Mouse (Mus musculus): ENCODE results near the gene Celf1. TPM values are rescaled to one million over a fixed set of nuclear protein-coding genes. Genes with fewer than 3 reads are reported as not detected.
"Not testable (repeated sequence)": the region's sequence is repeated elsewhere in the genome, so short reads cannot be mapped to it uniquely, and the experiment has no call there.

Celf1 gene
- polyA plus RNA-seq, 1 experiment: 127 TPM

DNA sequence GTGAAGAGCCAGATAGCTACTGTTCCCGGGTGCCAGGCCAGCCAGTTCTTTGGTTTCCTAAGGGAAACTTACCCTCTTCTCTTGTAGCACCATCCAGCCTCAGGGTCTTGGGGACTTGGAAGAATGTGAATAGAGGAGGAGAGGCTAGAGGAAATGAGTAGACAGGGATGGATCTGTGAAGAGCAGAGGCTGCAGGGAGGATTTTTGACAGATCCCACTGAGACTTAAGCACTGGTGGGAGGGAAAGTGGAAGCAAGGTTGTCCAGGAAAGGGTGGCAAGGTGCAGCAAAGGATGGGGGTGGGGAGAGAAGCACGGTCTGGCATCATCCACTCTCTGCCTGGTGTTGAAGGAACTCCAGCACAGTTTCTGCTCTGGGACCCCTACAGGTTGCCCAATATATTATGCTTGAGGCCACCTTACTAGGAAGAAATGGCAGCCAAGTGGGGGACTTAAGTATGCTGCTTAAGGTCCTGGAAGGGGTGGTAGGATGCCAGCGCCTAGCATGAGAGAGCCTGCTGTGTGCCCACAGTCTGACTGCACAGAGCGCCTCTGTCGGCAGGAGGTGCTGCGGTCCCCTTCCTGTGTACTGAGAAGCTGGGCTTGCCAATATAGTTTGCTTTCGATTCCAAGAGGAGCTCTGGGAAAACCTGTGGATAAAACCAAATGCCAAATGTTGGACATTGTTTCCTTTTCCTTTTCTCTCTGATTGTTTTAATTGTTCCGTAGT is 78.0 kb downstream of the Celf1 start:
- DNase-seq (ENCODE audit: extremely low spot score in 1 of 2, low spot score in 1 of 2): peak in 1 of 2 experiments; percentile 43

DNA sequence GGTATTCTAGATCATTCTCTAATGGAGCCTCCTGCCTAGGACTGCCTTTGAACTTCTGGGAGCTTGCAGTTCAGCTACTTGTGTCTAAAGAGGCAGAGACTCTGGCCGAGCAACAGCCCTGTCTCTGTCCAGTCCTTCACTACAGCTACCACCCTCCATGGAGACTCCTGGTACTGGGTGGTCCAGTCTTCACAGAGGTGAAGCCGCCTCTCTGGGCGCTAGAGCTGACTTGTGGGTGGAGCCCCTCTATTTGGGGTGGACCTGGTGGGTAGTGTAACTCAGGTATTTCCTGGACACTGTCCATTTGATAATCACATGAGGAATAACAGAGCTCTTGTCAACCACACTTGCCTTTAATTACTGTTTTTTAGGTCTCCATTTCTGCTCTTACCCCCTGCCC is 79.7 kb downstream of the Celf1 start:
- no peak for DNase-seq (ENCODE audit: extremely low spot score in 1 of 2, low spot score in 1 of 2)

DNA sequence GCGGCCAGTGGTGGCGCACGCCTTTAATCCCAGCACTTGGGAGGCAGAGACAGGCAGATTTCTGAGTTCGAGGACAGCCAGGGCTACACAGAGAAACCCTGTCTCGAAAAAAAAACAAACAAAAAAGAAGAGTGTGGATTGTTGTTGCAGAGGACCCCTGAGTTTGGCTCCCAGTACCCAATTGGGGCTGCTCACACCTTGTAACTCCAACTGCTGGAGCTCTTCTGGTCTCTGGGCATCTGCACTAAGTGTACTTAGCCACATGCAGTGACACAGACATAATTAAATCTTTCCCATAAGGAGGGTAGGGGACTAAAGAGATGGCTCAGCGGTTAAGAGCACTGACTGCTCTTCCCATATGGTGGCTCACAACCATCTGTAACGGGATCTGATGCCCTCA is 82.1 kb downstream of the Celf1 start:
- not testable (repeated sequence) for DNase-seq (ENCODE audit: extremely low spot score in 1 of 2, low spot score in 1 of 2)

DNA sequence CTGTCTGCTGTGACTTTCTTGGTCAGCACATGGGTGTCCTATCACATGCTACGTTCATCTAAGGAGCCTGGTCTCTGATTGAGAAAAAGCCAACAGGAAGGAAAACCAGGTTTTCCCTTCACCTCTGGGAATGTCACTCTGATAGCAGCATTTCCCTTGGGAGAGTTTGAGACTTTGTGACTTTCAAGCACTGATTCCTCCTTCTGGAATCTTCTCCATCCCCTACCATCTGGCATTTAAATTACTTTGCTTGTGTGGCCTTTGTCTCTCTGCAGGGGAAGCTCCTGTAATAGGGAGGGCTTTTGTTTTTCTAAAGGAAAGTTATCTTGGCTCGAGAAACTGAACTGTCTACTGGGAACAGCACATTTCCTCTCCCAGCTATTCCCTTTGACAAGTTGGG is 82.9 kb downstream of the Celf1 start:
- no peak for DNase-seq (ENCODE audit: extremely low spot score in 1 of 2, low spot score in 1 of 2)

DNA sequence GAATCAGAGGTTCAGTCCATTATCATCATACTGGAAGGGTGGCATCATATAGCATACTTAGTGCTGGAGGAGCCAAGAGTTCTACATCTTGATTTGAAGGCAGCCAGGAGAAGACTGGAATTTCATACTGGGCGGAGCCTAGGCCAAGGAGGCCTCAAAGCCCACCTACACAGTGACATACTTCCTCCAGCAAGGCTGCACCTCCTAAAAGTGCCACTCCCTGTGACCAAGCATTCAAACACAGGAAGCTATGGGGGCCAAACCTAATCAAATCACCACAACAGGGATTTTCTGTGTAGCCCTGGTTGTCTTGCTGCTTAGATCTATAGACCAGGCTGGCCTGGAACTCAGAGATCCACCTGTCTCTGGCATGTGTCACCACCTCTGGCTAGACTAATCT is 83.8 kb downstream of the Celf1 start:
- no peak for DNase-seq (ENCODE audit: extremely low spot score in 1 of 2, low spot score in 1 of 2)

DNA sequence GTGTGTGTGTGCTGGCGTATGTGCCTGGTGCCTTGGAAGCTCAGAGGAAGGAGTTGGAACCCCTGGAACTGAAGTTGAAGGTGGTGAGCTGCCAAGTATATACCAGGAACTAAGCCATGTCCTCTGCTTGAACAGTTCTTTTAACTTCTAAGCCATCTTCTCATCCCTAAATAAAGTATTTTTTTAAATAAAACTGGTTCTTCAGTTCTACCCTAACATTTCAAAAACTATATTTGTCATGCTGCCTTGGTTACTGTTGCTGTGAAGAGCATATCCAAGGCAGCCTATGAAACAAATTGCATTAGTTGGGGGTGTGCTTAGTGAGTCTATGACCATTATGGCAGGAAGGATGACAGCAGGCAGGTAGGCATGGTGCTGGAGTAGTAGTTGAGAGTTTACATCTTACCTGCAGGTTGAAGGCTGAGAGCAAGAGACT is 84.9 kb downstream of the Celf1 start:
- peak; percentile 37 to 52 for DNase-seq (ENCODE audit: extremely low spot score in 1 of 2, low spot score in 1 of 2)

DNA sequence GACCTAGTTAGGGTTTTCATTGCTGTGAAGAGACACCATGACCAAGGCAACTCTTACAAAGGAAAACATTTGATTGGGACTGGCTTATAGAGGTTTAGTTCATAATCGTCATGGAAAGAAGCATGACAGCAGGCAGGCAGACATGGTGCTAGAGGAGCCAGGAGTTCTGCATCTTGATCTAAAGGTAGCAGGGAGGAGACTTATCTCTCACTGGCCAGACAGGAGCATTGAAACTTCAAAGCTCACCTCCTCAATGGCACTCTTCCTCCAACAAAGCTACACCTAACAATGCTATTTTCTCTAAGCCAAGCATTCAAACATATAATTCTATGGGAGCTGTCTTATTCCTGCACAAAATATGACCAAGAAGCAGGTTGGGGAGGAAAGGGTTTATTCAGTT is 86.3 kb downstream of the Celf1 start:
- no peak for DNase-seq (ENCODE audit: extremely low spot score in 1 of 2, low spot score in 1 of 2)

DNA sequence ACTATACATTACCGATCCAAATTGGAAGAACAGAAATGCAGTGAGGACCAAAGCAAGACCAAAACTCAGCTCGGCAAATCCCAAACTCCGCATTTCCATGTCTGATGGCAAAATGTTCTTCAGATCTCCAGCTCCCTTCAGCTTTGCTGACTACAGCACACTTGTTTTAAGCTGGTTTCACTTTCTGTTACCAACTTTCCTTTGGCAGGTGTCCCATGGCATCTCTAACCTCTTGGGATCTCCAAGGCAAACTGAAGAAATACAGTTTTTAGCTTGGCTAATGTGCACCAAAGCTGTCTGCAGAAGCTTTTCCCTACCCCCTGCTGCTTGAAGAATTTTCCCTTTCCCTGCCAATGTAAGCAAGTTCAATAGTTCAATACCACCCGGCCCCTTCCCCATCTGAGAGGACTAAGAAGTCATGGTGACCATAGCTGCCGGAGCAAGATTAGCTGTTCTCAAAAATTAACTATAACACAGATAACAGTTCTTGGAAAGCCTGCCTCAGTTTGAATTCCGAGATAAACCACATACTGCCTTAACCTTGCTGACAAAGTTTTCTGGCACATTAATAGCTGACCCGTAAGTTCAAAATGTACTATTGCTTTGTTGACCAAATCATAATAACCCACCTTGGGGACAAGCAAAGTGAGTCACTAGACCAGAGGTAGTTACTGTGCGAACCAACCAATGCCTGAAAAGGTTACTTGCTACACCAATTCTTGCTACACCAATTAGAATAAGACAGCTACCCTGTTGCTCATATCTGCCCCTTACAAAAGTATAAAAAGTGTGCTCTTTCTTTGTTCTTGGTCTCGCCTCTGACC is 87.4 kb downstream of the Celf1 start:
- no peak for DNase-seq (ENCODE audit: extremely low spot score in 1 of 2, low spot score in 1 of 2)

DNA sequence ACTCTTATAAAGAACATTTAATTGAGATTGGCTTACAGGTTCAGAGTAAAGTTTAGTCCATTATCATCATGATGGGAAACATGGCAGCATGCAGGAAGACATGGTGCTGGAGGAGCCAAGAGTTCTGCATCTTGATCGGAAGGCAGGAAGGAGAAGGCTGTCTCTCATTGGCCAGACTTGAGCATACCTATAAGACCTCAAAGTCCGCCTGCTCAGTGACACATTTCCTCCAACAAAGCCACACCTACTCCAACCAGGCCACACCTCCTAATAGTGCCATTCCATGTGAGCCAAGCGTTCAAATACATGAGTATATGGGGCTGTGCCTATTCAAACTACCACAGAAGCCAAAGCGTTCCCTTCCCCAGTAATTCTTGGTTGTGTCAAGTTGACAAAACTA is 91.0 kb downstream of the Celf1 start:
- no peak for DNase-seq (ENCODE audit: extremely low spot score in 1 of 2, low spot score in 1 of 2)

DNA sequence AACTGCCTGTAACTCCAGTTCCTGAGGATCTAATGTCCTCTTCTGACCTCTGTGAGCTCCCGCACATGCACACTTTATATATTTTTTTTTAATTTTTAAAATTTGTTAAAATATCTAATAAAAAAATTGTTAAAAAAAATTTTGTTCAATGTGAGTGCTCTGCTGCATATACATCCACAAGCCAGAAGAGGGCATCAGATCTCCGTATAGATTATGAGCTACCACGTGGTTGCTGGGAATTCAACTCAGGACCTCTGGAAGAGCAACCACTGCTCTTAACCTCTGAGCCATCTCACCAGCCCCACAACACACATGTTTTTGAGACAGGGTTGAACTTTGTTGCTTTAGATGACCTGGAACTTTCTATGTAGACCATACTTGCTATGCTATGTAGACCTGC is 92.8 kb downstream of the Celf1 start:
- DNase-seq (ENCODE audit: extremely low spot score in 1 of 2, low spot score in 1 of 2): no peak

DNA sequence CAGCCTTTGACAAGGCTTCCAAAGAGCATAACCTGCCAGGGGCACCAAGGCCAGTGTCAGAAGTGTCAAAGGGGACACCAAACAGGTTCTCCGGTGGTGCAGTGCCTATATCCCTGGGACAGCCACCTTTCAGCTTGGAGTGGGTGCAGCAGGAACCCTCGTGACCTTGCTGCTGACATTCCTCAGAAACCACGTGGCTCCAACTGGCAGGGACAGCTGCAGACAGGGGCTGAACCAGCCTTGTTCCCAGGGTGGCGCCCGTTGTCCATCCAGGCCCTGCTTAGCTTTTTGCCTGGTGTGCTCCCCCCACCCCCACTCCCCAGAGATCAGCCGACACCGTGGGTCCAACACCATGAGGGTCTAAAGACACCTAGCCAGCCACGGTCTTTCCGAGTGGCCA is 95.2 kb downstream of the Celf1 start, which contains the start of gene Rapsn:
Gene Rapsn, plus strand, starts transcription at position 236 of the 400 bp plus-strand sequence.
- no peak for DNase-seq (ENCODE audit: extremely low spot score in 1 of 2, low spot score in 1 of 2)

DNA sequence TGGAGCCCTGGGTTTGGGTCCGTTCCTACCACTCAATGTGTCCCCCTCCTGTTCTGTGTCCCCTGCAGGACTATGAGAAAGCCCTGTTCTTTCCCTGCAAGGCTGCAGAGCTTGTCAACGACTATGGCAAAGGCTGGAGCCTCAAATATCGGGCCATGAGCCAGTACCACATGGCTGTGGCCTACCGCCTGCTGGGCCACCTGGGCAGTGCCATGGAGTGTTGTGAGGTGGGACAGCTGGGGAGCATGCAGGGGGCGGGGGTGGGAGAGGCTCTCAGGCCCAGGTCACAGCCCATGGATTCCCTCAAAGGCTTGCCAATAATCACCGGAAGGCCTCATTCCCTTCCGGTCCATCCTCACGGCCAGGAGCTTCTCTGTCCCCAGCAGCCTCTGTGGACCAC is 101.6 kb downstream of the Celf1 start:
- DNase-seq (ENCODE audit: extremely low spot score in 1 of 2, low spot score in 1 of 2): no peak

DNA sequence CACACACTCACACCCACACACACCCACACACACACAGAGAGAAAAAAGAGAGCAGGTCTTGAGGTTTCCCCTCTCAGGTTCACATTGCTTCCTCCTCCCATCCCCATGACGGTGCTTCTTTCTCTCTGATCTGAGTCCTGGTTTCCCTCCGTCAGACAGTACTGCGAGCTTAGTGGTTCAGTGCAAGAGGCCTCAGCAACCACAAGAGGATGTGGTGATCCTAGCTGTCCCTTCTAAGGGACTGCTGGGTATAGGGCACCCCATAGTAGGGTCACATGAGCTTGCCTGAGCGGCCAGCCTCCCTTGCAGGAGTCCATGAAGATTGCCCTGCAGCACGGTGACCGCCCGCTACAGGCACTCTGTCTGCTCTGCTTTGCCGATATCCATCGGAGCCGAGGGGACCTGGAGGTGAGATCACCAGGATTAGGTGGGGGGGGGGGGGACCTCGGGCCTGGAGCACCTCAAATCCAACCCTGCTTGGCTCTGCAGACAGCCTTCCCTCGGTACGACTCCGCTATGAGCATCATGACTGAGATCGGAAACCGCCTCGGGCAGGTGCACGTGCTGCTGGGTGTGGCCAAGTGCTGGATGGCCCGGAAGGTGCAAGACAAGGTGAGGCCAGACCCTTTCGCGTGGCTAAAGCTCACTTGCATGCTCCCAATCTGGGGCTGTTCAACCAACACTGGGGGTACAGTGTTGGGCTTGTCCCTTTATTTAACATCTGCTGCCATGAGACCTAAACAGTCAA is 102.6 kb downstream of the Celf1 start:
- DNase-seq (ENCODE audit: extremely low spot score in 1 of 2, low spot score in 1 of 2): no peak

DNA sequence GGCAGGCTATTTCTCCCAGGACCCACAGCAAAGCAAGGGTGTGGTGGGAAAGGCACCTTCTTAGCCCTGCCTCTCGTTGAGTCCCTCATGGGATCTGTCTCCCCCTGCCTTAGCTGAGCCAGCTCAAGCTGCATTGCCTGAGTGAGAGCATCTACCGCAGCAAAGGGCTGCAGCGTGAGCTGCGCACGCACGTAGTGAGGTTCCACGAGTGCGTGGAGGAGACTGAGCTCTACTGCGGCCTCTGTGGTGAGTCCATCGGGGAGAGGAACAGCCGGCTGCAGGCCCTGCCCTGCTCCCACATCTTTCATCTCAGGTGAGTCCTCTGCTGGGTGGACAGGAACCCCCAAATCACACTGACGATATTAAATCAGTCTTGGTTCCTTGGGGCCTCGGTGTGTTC is 104.5 kb downstream of the Celf1 start:
- DNase-seq (ENCODE audit: extremely low spot score in 1 of 2, low spot score in 1 of 2): no peak

DNA sequence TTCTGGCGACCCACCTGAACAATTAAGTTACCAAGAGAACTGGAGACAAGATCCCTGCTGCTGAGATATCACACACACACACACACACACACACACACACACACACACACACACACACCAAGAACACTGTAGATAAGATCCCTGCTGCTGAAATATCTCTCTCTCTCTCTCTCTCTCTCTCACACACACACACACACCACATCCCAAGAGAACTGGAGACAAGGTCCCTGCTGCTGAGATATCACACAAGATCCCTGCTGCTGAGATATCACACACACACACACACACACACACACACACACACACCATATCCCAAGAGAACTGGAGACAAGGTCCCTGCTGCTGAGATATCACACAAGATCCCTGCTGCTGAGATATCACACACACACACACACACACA is 105.6 kb downstream of the Celf1 start:
- DNase-seq (ENCODE audit: extremely low spot score in 1 of 2, low spot score in 1 of 2): not testable (repeated sequence)

DNA sequence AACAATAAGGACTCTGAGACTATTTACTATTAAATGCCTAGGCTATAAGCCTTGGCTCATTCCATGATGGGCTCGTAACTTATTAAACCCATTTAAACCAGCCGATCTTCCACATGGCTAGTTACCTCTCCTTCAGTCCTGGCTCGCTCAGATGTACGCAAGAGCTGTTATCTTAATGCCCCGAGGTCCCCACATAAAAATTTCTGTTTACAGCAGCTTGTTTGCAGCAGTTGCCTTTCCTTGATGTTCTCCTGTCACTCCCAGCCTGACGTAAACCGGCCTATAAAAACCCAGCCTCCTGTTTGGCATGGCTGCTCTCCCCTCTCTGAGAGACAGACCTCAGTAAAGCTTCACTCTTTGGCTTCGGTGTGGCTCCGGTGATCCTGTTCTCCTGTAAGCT is 107.2 kb downstream of the Celf1 start:
- no peak for DNase-seq (ENCODE audit: extremely low spot score in 1 of 2, low spot score in 1 of 2)

DNA sequence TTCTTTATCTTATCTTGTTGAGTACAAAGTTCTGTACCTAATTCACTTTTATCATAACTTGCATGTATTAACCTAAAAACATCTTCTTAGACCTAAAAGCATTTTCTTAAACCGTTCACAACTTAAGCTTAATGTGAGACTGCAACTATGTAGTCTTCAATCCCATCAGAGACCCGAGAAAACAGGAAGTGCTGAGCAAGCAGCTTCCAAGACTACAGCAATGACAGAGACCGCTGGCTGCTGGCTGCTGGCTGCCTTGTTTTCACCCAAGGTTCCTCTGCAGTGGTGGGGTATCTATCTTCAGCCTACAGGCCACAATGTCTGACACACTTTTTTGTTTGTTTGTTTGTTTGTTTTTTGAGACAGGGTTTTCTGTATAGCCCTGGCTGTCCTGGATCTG is 111.7 kb downstream of the Celf1 start:
- no peak for DNase-seq (ENCODE audit: extremely low spot score in 1 of 2, low spot score in 1 of 2)

DNA sequence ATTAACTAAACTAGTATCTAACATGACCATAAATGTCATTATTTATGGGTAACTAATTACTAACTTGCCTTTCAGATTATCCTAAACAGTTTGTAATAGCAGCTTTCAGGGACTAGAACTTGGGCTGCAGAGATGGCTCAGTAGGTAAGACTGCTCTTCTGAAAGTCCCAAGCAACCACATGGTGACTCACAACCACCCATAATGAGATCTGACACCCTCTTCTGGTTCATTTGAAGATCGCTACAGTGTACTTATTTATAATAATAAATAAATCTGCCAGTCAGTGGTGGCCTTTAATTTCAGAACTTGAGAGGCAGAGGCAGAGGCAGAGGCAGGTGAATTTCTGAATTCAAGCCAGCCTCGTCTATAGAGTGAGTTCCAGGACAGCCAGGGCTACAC is 112.6 kb downstream of the Celf1 start:
- no peak for DNase-seq (ENCODE audit: extremely low spot score in 1 of 2, low spot score in 1 of 2)

DNA sequence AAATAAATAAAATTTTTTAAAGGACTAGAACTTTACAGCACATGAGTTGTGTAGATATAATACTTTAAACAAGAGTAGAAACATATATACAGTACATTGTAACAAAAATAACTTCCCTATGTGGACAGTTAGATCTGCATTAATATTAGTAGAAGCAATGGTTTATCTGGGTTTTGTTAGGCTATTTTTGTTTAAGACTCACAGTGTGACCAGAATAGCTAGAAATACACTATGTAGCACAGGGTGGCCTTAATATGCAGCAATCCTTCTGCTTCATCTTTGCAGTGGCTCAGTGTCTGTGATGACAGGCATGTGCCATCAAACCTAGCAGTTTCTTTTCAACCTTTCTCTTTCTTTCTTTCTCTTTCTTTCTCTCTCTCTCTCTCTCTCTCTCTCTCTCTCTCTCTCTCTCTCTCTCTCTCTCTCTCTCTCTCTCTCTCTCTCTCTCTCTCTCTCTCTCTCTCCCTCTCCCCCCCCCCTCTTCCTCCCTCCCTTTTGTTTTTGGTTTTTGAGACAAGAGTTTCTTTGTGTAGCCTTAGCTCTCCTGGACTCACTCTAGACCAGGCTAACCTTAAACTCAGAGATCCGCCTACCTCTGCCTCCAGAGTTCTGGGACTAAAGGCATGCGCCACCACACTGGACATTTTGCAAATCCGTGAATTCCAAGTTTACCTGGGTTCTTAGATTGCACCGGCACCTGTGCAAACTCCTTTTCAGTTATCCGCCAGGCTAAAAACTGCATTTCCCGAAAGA is 113.2 kb downstream of the Celf1 start:
- no peak for DNase-seq (ENCODE audit: extremely low spot score in 1 of 2, low spot score in 1 of 2)

DNA sequence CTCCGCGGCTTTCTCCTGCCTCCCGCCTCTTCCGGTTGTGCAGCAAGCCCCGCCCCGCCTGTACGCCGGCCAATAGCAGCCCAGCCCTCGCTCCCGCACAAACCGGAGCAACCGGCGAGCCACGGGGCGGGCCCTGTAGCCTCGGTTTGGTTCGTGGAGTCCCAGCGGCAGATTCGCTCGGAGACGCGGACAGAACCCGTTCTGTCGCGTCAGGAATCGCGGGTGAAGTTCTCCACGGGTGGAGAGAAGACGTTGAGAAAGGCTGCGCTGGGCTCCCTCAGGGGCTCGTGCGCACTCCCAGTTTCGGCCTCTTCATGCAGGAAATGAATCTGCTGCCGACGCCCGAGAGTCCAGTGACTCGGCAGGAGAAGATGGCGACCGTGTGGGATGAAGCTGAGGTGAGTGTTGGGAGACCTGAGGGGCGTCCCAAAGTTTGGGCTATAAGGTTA is 113.8 kb downstream of the Celf1 start, which contains the start of gene Psmc3:
Gene Psmc3, plus strand, starts transcription at position 76 of the 449 bp plus-strand sequence.
- DNase-seq (ENCODE audit: extremely low spot score in 1 of 2, low spot score in 1 of 2): peak; percentile 90 to 96

Data from frontal cortex, adult 2 months (tissue).